Mouse (Mus musculus): ENCODE data around the gene Adora2b. TPM values are rescaled to one million over a fixed set of nuclear protein-coding genes. Genes with fewer than 3 reads are reported as not detected.
A peak's percentile ranks its signal among the peaks of the same experiment; 100 is the strongest.
"Not testable (repeated sequence)": the region's sequence is repeated elsewhere in the genome, so short reads cannot be mapped to it uniquely, and the experiment has no call there.

Adora2b gene
- total RNA-seq, 2 experiments from 2014 or later: 6.9 to 9.5 TPM

DNA sequence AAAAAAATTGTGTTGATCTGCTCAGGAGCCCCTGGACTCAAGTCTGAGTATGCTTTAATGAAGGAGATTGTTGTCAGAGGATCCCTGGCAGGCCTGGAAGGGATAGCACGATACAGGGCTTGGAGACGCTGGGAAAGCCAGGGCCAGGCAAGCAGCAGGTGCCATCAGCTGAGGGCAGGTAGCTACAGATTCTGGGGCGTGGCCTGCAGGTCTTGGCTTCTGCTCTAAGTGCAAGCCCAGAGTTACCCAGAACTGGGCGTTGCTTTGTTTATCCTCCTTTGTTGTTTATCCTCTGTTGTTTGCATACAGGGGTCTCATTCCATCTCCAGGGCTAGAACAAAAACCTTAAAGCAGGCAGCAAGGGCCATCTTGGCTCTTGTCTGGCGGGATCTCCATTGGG lies 4.6 kb downstream of the Adora2b start:
- no peak for DNase-seq (ENCODE audit: low spot score in 2 of 2)
- intact Hi-C loops (cut with DNase I): no loop called here

DNA sequence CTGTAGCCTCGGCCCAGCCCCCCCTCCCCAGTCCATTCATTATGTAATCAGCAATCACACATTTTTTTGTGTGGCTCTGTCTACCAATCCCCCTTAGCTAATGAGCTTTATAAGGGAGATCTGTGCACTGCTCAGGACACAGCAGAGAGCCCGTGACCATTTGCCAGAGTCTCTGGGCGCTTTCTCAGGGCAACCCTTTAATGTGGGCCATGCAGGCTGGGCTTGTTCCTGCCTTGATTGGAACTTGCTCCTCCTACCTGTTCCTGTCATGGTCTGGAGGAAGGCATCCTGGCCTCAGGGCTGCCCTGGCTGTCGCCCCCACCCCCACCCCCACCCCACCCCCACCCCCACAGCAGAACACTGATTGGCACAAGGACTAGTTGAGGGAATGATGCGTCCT lies 10.4 kb downstream of the Adora2b start:
- intact Hi-C loops (cut with DNase I): no loop called here
- no peak for DNase-seq (ENCODE audit: low spot score in 2 of 2)

DNA sequence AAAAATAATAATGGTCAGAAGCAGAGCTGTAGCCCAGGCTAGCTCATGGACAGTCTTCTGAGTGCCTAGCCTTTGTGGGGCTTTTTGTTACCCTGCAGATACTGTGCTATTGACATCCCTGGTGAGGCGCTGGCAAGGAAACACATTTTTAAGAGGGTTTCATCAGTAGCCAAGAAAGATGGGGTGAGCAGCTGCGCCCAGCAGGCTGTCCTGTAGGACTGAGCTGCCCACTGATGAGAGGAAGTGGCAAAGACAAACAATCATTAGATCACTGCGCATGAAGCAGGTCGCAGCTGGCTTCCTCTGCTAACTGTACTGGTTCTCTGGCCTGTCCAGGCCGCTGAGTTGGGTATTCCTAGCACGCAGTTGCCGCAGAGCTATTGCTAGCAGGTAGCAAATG lies 14.8 kb downstream of the Adora2b start:
- intact Hi-C loops (cut with DNase I): no loop called here
- peak; percentile 15 to 50 for DNase-seq (ENCODE audit: low spot score in 2 of 2)

DNA sequence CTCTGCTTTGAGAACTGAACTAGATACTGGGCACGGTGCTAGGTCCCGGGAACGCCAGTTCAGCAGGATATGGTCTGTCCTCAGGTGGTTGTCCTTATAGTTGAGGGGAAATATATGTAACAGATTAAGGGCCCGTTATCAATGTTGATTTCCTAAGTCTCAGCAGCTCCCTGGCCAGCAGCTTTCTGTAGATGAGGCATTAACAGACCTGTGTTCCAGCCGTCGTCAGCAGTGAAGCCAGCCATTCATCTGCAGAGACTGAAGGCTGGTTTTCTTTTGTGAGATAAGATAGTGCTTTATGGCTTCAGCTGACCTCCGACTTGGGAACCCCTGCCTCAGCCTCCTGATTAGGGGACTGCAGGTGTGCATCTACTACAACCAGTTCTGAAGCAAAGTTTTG lies 15.2 kb downstream of the Adora2b start:
- intact Hi-C loops (cut with DNase I): no loop called here
- DNase-seq (ENCODE audit: low spot score in 2 of 2): no peak

GRCm38 (mm10) chr11:62265642-62266041 lies 16.9 kb downstream of the Adora2b start:
- intact Hi-C loops (cut with DNase I): no loop called here
- DNase-seq (ENCODE audit: low spot score in 2 of 2): no peak

- no peak for DNase-seq (ENCODE audit: low spot score in 2 of 2)
- intact Hi-C loops (cut with DNase I): no loop called here
Measured at GRCm38 (mm10) chr11:62266466-62267214, 17.9 kb downstream of the Adora2b start.

DNA sequence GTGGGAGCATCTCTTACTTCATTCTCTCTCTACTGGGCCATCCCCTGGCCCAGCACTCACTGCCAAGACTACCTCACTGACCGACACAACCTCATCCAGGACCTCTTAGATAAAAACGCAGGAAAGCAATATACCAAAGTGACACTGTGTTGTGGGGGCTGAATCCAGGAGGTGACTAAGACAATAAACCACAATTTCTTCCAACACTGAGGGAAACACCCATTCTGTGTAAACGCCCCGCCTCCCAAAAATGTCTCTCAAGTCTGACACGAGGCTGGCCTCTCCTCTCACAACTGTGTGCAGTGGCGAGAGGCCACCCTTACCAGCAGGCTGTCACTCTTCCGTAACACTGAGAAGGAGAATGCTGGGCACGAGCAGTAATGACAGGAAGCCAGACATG lies 19.6 kb downstream of the Adora2b start:
- intact Hi-C loops (cut with DNase I): no loop called here
- DNase-seq (ENCODE audit: low spot score in 2 of 2): no peak

GRCm38 (mm10) chr11:62269097-62269496 lies 20.3 kb downstream of the Adora2b start:
- intact Hi-C loops (cut with DNase I): no loop called here
- DNase-seq (ENCODE audit: low spot score in 2 of 2): no peak

GRCm38 (mm10) chr11:62270851-62271250 lies 22.1 kb downstream of the Adora2b start:
- DNase-seq (ENCODE audit: low spot score in 2 of 2): no peak
- intact Hi-C loops (cut with DNase I): no loop called here

GRCm38 (mm10) chr11:62277086-62277485 lies 28.3 kb downstream of the Adora2b start:
- intact Hi-C loops (cut with DNase I): no loop called here
- no peak for DNase-seq (ENCODE audit: low spot score in 2 of 2)

DNA sequence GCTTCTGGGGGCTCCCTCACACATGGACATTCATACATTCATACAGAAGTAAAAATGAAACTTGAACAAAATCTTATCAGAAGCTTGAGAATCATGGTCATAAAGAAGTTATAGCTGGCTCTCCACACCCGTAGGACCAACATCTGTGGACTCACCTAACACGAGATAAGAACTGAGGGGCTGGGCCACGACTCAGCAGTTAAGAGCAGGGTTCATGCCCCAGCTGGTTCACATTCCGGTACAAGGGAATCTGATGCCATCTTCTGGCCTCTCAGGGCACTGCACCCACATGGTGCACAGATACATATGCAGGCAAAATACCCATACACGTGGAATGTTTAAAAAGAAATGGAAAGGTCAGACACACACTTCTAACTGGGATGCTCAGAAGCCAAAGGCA lies 29.2 kb downstream of the Adora2b start:
- intact Hi-C loops (cut with DNase I): no loop called here
- DNase-seq (ENCODE audit: low spot score in 2 of 2): peak; percentile 75 to 78

DNA sequence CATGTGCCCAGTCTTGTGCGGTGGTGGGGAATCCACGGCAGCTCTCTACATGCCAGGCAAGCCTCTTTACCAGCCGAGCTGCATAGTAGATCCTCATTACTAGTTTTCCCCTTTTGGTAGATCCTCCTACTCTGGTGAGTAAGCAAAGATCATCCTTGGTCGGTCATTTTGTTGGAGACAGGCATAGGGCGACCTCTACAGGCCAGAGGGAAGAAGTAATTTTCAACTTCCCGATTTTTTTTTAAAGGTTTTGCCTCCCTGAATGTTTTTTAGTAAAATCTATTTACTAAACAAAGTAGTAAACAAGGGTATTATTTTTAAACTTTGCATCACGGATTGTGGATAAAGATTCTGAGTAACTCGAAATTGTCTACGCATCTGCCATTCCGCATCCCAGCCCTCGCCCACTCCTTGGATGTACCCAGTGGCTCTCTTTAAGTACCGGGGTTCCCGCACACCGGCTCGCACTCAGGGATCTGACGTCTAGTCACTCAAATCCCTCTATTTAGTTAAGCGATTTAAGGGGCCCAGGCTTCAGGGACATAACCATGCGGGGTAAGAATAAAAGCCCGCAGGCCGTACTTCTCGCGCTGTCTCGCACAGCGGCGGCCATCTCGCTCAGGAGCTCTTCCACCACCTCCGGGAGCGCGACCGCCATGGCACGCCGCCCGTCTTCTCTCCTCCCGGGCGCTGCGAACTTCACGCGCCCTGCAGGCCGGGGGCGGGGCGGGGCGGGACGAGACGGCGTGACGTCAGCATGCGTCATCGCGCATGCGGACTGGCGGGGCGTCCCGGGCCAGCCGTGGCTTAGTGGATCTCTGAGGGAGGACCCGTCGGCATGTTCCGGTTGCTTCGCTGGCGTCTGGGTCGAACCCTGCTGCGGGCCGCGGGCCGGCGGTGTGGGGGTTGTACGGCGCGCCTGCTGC lies 32.2 kb downstream of the Adora2b start, which contains the start of the genes Zswim7 and Ttc19:
TSS of gene Zswim7 (minus strand) at position 701 of the 926 bp plus-strand sequence.
TSS of gene Ttc19 (plus strand) at position 799 of the 926 bp plus-strand sequence.
- intact Hi-C loops (cut with DNase I): loop anchor here (1.0 to 2.0 kb wide), 3 partner anchors 154 to 330 kb away; no protein-coding TSS in a partner anchor
- DNase-seq (ENCODE audit: low spot score in 2 of 2): peak; percentile 91 to 93

DNA sequence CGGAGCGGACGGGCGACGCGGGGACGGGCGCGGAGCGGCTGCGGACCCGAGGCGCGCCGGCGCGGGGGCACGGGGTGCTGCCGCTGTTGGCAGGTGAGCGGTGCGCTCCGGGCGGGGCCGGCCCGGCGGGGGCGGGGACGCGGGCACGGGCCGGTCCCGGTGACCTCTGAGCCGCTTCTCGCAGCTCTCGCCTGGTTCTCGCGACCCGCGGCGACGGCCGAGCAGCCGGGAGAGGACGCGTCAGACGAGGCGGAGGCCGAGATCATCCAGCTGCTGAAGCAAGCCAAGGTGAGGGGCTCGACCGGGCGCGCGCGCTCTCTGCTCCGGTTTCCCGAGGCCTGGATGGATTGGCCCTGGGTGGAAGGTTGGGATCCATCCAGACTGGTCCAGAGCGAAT lies 32.8 kb downstream of the Adora2b start:
- peak; percentile 46 for DNase-seq (ENCODE audit: low spot score in 2 of 2)
- intact Hi-C loops (cut with DNase I): loop anchor here (2.0 kb wide), 1 partner anchor 331 kb away; no protein-coding TSS in a partner anchor

- intact Hi-C loops (cut with DNase I); DNase-seq (ENCODE audit: low spot score in 2 of 2): not testable (repeated sequence)
Measured at GRCm38 (mm10) chr11:62284020-62284419, 35.2 kb downstream of the Adora2b start.

DNA sequence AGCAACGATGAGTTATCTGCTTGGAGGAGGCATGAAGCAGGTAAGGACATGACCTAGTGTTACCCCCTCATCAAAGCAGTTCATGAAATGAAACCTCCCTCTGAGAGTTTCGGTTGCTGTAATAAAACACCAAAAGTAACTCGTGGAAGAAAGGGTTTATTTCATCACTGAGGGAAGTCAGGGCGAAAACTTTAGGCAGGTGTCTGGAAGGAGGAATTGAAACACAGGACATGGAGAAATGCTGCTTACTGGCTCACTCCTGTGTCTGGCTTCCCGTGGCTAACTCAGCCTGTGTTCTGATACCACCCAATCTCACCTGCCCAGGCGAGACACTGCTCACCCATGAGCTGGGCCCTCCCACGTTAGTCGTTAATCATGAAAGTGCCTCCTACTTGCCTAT lies 36.2 kb downstream of the Adora2b start:
- DNase-seq (ENCODE audit: low spot score in 2 of 2): no peak
- intact Hi-C loops (cut with DNase I): no loop called here

DNA sequence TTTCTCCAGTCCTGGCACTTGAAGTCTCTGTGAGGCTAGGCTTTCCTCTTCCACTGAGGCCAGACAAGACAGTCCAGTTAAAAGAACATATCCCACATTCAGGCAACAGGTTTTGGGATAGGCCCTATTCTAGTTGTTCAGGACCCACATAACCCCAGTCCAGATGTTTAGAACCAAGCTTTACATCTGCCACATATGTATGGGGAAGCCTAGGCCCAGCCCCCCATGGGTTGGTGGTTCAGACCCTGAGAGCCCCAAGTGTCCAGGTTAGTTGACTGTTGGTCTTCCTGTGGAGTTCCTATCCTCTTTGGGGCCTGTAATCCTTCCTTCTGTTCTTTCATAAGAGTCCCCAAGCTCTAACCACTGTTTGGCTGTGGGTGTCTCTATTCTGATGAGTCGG lies 38.9 kb downstream of the Adora2b start:
- intact Hi-C loops (cut with DNase I): no loop called here
- no peak for DNase-seq (ENCODE audit: low spot score in 2 of 2)

DNA sequence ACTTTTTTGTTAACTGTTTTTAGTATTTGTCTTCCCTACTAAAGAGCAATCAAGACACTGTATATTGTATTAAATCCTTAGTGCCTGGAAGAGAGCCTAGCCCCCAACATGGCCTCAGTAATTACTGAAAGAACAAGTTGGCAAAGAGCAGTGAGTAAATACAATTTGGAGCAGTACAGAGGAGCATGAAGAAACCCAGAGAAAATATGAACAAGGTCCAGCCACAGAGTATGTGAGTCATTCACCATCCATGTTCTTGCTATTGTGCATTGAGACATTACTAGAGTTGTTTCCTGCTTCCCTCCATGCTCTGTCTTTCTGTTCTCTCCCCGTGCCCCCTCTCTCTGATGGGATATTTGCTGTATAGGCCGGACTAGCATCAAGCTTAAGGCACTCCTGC lies 45.3 kb downstream of the Adora2b start:
- no peak for DNase-seq (ENCODE audit: low spot score in 2 of 2)
- intact Hi-C loops (cut with DNase I): no loop called here

GRCm38 (mm10) chr11:62298883-62299282 lies 50.1 kb downstream of the Adora2b start:
- no peak for DNase-seq (ENCODE audit: low spot score in 2 of 2)
- intact Hi-C loops (cut with DNase I): no loop called here

GRCm38 (mm10) chr11:62305866-62306265 lies 57.1 kb downstream of the Adora2b start:
- intact Hi-C loops (cut with DNase I): no loop called here
- DNase-seq (ENCODE audit: low spot score in 2 of 2): peak in 1 of 2 experiments; percentile 54

DNA sequence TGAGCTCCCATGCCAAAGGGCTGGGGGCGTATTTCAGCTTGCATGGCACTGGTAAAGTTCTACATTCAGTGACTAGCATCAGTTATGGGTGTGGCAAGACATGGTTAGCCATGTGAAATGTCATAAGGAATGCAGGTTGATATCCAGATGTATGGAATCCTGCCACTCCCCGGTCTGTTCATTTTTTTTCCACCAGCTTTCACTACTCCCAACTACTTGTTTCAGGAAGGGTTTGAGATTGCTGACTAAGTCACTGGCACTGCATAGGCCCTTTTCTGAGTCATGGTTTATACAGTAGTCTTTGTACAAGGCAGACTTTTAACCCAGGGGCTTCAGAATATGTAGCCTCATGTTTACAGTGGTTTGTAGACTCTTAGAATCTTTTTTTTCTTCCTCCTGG lies 60.5 kb downstream of the Adora2b start:
- no peak for DNase-seq (ENCODE audit: low spot score in 2 of 2)
- intact Hi-C loops (cut with DNase I): no loop called here

Measured in left cerebral cortex, postnatal 14 days (tissue).